ENCODE assay signal across 20 mouse cellular contexts in genomic region chr6:87051886-87052425, GRCm38 (mm10). TPM values are rescaled to one million over a fixed set of nuclear protein-coding genes. Genes with fewer than 3 reads are reported as not detected.
DNase-seq lines count a peak whose midpoint lies in the region; ATAC-seq and TF ChIP-seq lines count a peak whose summit lies in the region.
"Had no signal": no experiment of that assay in that cellular context is flagged by ENCODE, and none has a peak within 500 bp of the region (broad histone marks: within the 10 kb centered on the region; RNA-seq: fewer than 3 reads in every experiment).

No protein-coding gene starts in this region.

- H3K9me3 ChIP-seq in CH12.LX (replicated peaks; ENCODE audit: low read length): no peaks in the 10 kb centered on the region
- H3K9me3 ChIP-seq in stomach, postnatal 0 days (ENCODE audit: control insufficient read depth, low read length): no peaks in the 10 kb centered on the region
- H3K9me3 ChIP-seq: embryonic facial prominence, embryonic 12.5 days; forebrain, embryonic 12.5 days; G1E; heart, embryonic 12.5 days; hindbrain, embryonic 10.5 days had no signal

- intact Hi-C loops in left cerebral cortex, postnatal 4 days (cut with DNase I): no loop called here
- intact Hi-C loops in gastrocnemius, postnatal 36 days (cut with DNase I): no loop called here

- peak overlapping the region; percentile 61 for H3K4me2 ChIP-seq in CH12.LX (ENCODE audit: insufficient read depth, low read depth, poor library complexity, severe bottlenecking)
- H3K4me2 ChIP-seq in stomach, postnatal 0 days (replicated peaks; ENCODE audit: low read depth): no peak overlapping the region
- H3K4me2 ChIP-seq: embryonic facial prominence, embryonic 12.5 days; forebrain, embryonic 12.5 days; heart, embryonic 12.5 days; hindbrain, embryonic 14.5 days had no signal

- no peaks in the 10 kb centered on the region for H3K27me3 ChIP-seq in CH12.LX (replicated peaks)
- H3K27me3 ChIP-seq in stomach, postnatal 0 days (ENCODE audit: control insufficient read depth, insufficient read depth, low read length): no peaks in the 10 kb centered on the region
- H3K27me3 ChIP-seq: embryonic facial prominence, embryonic 12.5 days; forebrain, embryonic 12.5 days; heart, embryonic 12.5 days had no signal

- H3K4me1 ChIP-seq in CH12.LX (ENCODE audit: control insufficient read depth in 1 of 2, insufficient read depth in 2 of 2): peaks cover 26 to 49% of the 10 kb centered on the region in 2 experiments
- H3K4me1 ChIP-seq in stomach, postnatal 0 days (replicated peaks; ENCODE audit: control insufficient read depth, insufficient read depth): no peaks in the 10 kb centered on the region
- H3K4me1 ChIP-seq: embryonic facial prominence, embryonic 12.5 days; forebrain, embryonic 12.5 days; heart, embryonic 12.5 days; hindbrain, embryonic 10.5 days had no signal

- no peak overlapping the region for H3K9ac ChIP-seq in CH12.LX (ENCODE audit: insufficient read depth, low read depth)
- no peak overlapping the region for H3K9ac ChIP-seq in stomach, postnatal 0 days (ENCODE audit: low read length)
- H3K9ac ChIP-seq: embryonic facial prominence, embryonic 12.5 days; forebrain, embryonic 12.5 days; heart, embryonic 12.5 days; hindbrain, embryonic 14.5 days had no signal

- no peak for TF ChIP-seq RAD21 in CH12.LX (IDR thresholded peaks at IDR 0.05; ENCODE audit: low read depth, low read length)

- no peak for TF ChIP-seq EP300 in CH12.LX (IDR thresholded peaks at IDR 0.05; ENCODE audit: low read length)
- TF ChIP-seq EP300 in stomach, postnatal 0 days (optimal IDR thresholded peaks at IDR 0.05): no peak

- H3K79me2 ChIP-seq in CH12.LX (replicated peaks; ENCODE audit: control insufficient read depth, extremely low read depth, insufficient read depth, poor library complexity, severe bottlenecking): peaks cover 4% of the 10 kb centered on the region; the same call in 1 of the 2 replicates

- peaks cover 33 to 75% of the 10 kb centered on the region in 2 experiments for H3K36me3 ChIP-seq in CH12.LX (replicated peaks in 1 of 2; ENCODE audit: control insufficient read depth in 1 of 2, insufficient read depth in 1 of 2, low read length in 1 of 2)
- H3K36me3 ChIP-seq in stomach, postnatal 0 days (ENCODE audit: control insufficient read depth, insufficient read depth, low read length): peaks cover 23% of the 10 kb centered on the region

- peak; percentile 13 to 29 for DNase-seq in left cerebral cortex, adult 18-20 months (ENCODE audit: low spot score in 2 of 2)
- no peak for DNase-seq in left cerebral cortex, postnatal 4 days
- DNase-seq in CH12.LX (ENCODE audit: extremely low read depth): no peak
- DNase-seq in brain, adult 2 months (ENCODE audit: low read depth, low spot score): peak; percentile 84
- peak; percentile 22 to 44 for DNase-seq in right cerebral cortex, postnatal 36 days (ENCODE audit: low spot score in 2 of 2)
- DNase-seq in gastrocnemius, postnatal 36 days: no peak
- no peak for DNase-seq in stomach, postnatal 0 days (ENCODE audit: low spot score)
- DNase-seq: adrenal gland, postnatal 10 days; cerebellum, adult 11-12 months; cerebellum, adult 9-10 months; cerebellum, postnatal 25 days; gastrocnemius, postnatal 10 days had no signal

- dilution Hi-C loops in CH12.LX (cut with MboI; ENCODE audit: extremely low pct_ligation_motif_present, extremely low pct_unique_long_range_greater_than_20kb, low sequenced_read_pairs): no loop called here

- no peak for TF ChIP-seq POLR2A in CH12.LX (IDR thresholded peaks at IDR 0.05; ENCODE audit: low read depth, low read length)

- in situ Hi-C loops in CH12.LX (cut with MboI; ENCODE audit: low pct_ligation_motif_present, low pct_unique_long_range_greater_than_20kb, low sequenced_read_pairs): no loop called here

- no peak overlapping the region for H3K4me3 ChIP-seq in CH12.LX (replicated peaks in 1 of 3; ENCODE audit: low read depth in 2 of 3, low read length in 2 of 3, poor library complexity in 1 of 3)
- no peak overlapping the region for H3K4me3 ChIP-seq in stomach, postnatal 0 days (ENCODE audit: low read depth, low read length)
- H3K4me3 ChIP-seq: embryonic facial prominence, embryonic 12.5 days; forebrain, embryonic 12.5 days; heart, embryonic 12.5 days; hindbrain, embryonic 10.5 days had no signal

- ATAC-seq in stomach, postnatal 0 days (ENCODE audit: low FRiP score, low TSS enrichment): no peak
- ATAC-seq: forebrain, embryonic 16.5 days had no signal

- no peak for TF ChIP-seq CTCF in CH12.LX (conservative IDR thresholded peaks at IDR 0.05 in 1 of 2, IDR thresholded peaks at IDR 0.05 in 1 of 2; ENCODE audit: low read depth in 2 of 2, low read length in 2 of 2)
- no peak for TF ChIP-seq CTCF in stomach, postnatal 0 days (IDR thresholded peaks at IDR 0.05; ENCODE audit: low read depth)

- 80% methylated on average over 10 of the region's 10 CpGs for WGBS in stomach, postnatal 0 days

- H3K27ac ChIP-seq in CH12.LX (ENCODE audit: insufficient read depth, low read depth): peak overlapping the region; percentile 18
- no peak overlapping the region for H3K27ac ChIP-seq in stomach, postnatal 0 days (replicated peaks)
- H3K27ac ChIP-seq: embryonic facial prominence, embryonic 12.5 days; forebrain, embryonic 12.5 days; hindbrain, embryonic 10.5 days; hindbrain, embryonic 14.5 days had no signal

TF ChIP-seq in CH12.LX, 34 proteins besides CTCF, POLR2A, EP300 and RAD21:
- TF ChIP-seq CHD2 (IDR thresholded peaks at IDR 0.05; ENCODE audit: low read length): no peak
- TF ChIP-seq E2F4 (IDR thresholded peaks at IDR 0.05; ENCODE audit: insufficient replicate concordance, low read depth, low read length): no peak
- TF ChIP-seq CHD1 (IDR thresholded peaks at IDR 0.05; ENCODE audit: low read depth, low read length): no peak
- no peak for TF ChIP-seq USF2 (conservative IDR thresholded peaks at IDR 0.05; ENCODE audit: low read depth, low read length)
- TF ChIP-seq RCOR1 (conservative IDR thresholded peaks at IDR 0.05; ENCODE audit: low read depth, low read length): 0 out of 2 replicates have a peak, but pooled peaks have one; percentile 7
- no peak for TF ChIP-seq USF1 (IDR thresholded peaks at IDR 0.05; ENCODE audit: low read depth, low read length)
- no peak; the same call in 1 of the 2 replicates for TF ChIP-seq MEF2A (IDR thresholded peaks at IDR 0.05; ENCODE audit: borderline replicate concordance, low read depth, low read length)
- peak; percentile 64 for TF ChIP-seq BHLHE40 (IDR thresholded peaks at IDR 0.05; ENCODE audit: low read depth, low read length)
- TF ChIP-seq MXI1 (IDR thresholded peaks at IDR 0.05; ENCODE audit: low read depth, low read length): no peak
- no peak for TF ChIP-seq NELFE (IDR thresholded peaks at IDR 0.05; ENCODE audit: low read depth, low read length)
- no peak for TF ChIP-seq GABPA (IDR thresholded peaks at IDR 0.05; ENCODE audit: insufficient replicate concordance, low read depth, low read length)
- no peak for TF ChIP-seq MAX (IDR thresholded peaks at IDR 0.05; ENCODE audit: low read length)
- no peak for TF ChIP-seq ZC3H11A (IDR thresholded peaks at IDR 0.05; ENCODE audit: low read depth, low read length)
- TF ChIP-seq MAZ (IDR thresholded peaks at IDR 0.05; ENCODE audit: low read depth, low read length): no peak
- no peak for TF ChIP-seq KAT2A (IDR thresholded peaks at IDR 0.05; ENCODE audit: insufficient replicate concordance, low read length)
- peak; percentile 63; the same call in 1 of the 2 replicates for TF ChIP-seq IRF4 (IDR thresholded peaks at IDR 0.05; ENCODE audit: low read depth, low read length)
- TF ChIP-seq MAFK (IDR thresholded peaks at IDR 0.05; ENCODE audit: insufficient replicate concordance, low read length): no peak
- TF ChIP-seq ZNF384 (IDR thresholded peaks at IDR 0.05; ENCODE audit: low read depth, low read length): no peak
- TF ChIP-seq ZMIZ1 (IDR thresholded peaks at IDR 0.05; ENCODE audit: low read depth, low read length): no peak
- TF ChIP-seq MYC (IDR thresholded peaks at IDR 0.05; ENCODE audit: low read depth, low read length): no peak
- no peak for TF ChIP-seq POLR2AphosphoS2 (IDR thresholded peaks at IDR 0.05; ENCODE audit: low read depth, low read length)
- no peak for TF ChIP-seq HCFC1 (IDR thresholded peaks at IDR 0.05; ENCODE audit: low read depth, low read length)
- TF ChIP-seq TCF12 (IDR thresholded peaks at IDR 0.05; ENCODE audit: low read depth, low read length): no peak

RNA-seq across cellular contexts. Expression of gene Gfpt1, which starts 9.3 kb away (rescaled TPM):
- 10 to 100 TPM; 53.1 to 57.6 TPM for total RNA-seq in left cerebral cortex, adult 18-20 months (2021)
- 10 to 100 TPM; 89.1 to 91.0 TPM for total RNA-seq in left cerebral cortex, postnatal 4 days (2021)
- total RNA-seq in CH12.LX (2012; rRNA removed) (32.1 and 32.6 TPM in 2 replicates), CH12.LX (2014; rRNA removed) (22.8 and 24.9 TPM in 2 replicates)
- polyA plus RNA-seq in CH12.LX (2012; ENCODE audit: insufficient read length, low read depth): 34.8 and 35.3 TPM in 2 replicates
- 10 to 100 TPM; 23.7 to 27.7 TPM for total RNA-seq in gastrocnemius, postnatal 36 days (2021)
- polyA plus RNA-seq in stomach, postnatal 0 days (2015; fragmentation: Nextera tagmentation; extraction: Ambion mirVana): 14.5 and 17.4 TPM in 2 replicates

RNA-seq across cellular contexts. Expression of gene Nfu1, which starts 42.9 kb away (rescaled TPM):
- 10 to 100 TPM; 56.8 to 63.7 TPM for total RNA-seq in left cerebral cortex, adult 18-20 months (2021)
- total RNA-seq in left cerebral cortex, postnatal 4 days (2021): 10 to 100 TPM; 61.7 to 61.8 TPM
- total RNA-seq in CH12.LX (2012; rRNA removed) (93.8 and 109 TPM in 2 replicates), CH12.LX (2014; rRNA removed) (148 and 195 TPM in 2 replicates)
- polyA plus RNA-seq in CH12.LX (2012; ENCODE audit: insufficient read length, low read depth): 133 and 146 TPM in 2 replicates
- total RNA-seq in gastrocnemius, postnatal 36 days (2021): 10 to 100 TPM; 55.8 to 56.2 TPM
- 76.6 and 80.9 TPM in 2 replicates for polyA plus RNA-seq in stomach, postnatal 0 days (2015; fragmentation: Nextera tagmentation; extraction: Ambion mirVana)

RNA-seq across cellular contexts. Expression of gene D6Ertd527e, which starts 52.6 kb away (rescaled TPM):
- total RNA-seq in left cerebral cortex, adult 18-20 months (2021): not detected
- under 1 TPM in 1 of 2 experiments, not detected in 1; 0.26 TPM for total RNA-seq in left cerebral cortex, postnatal 4 days (2021)
- total RNA-seq in CH12.LX (2012; rRNA removed) (0.08 and 0.34 TPM in 2 replicates), CH12.LX (2014; rRNA removed) (not detected in 2 replicates)
- polyA plus RNA-seq in CH12.LX (2012; ENCODE audit: insufficient read length, low read depth): 0.10 TPM in 1 of 2 replicates, not detected in the other
- total RNA-seq in gastrocnemius, postnatal 36 days (2021): not detected
- polyA plus RNA-seq in stomach, postnatal 0 days (2015; fragmentation: Nextera tagmentation; extraction: Ambion mirVana): 0.19 and 0.29 TPM in 2 replicates
- total RNA-seq: heart, postnatal 25 days had no signal

Comparison
In these comparisons a context has a peak if more than half of its experiments do, and no peak if none do; other contexts are left out.
1. DNase-seq: peak in left cerebral cortex, adult 18-20 months (2 of 2), brain, adult 2 months (single experiment) and right cerebral cortex, postnatal 36 days (2 of 2); none in left cerebral cortex, postnatal 4 days (single experiment), CH12.LX (single experiment), gastrocnemius, postnatal 36 days (0 of 2) and stomach, postnatal 0 days (single experiment).